Mouse (Mus musculus) midbrain, postnatal 0 days (tissue): Measurements from ENCODE around the gene Cnn1. TPM values are rescaled to one million over a fixed set of nuclear protein-coding genes. Genes with fewer than 3 reads are reported as not detected.

Experiments
- ATAC-seq: fragments of 200-750 bp; cut with Nextera tagmentation; 2 replicates; pipeline ENCODE4 v1.8.0; 2017; ENCODE audit warnings: moderate number of reproducible peaks, mild to moderate bottlenecking, moderate TSS enrichment, moderate library complexity; ENCODE audit not compliant: low FRiP score
- DNase-seq: peaks from one replicate; pipeline ENCODE4 v3.0.0-alpha.2; 2015; ENCODE audit warnings: low spot score
- H3K27ac ChIP-seq: fragments of 300-500 bp; sonication (generic); 2 replicates; pipeline ENCODE4 v1.5.1; 2014; ENCODE audit warnings: low read depth, mild to moderate bottlenecking, low read length, mixed read lengths
- H3K27me3 ChIP-seq: fragments of 300-500 bp; sonication (generic); 2 replicates; pipeline ENCODE4 v1.6.1; 2014; ENCODE audit warnings: low read length, control low read depth, mixed read lengths; ENCODE audit not compliant: insufficient read depth
- H3K36me3 ChIP-seq: fragments of 300-500 bp; sonication (generic); 2 replicates; pipeline ENCODE4 v1.6.1; 2014; ENCODE audit warnings: low read length, control low read depth, mixed read lengths; ENCODE audit not compliant: insufficient read depth
- H3K4me1 ChIP-seq: fragments of 300-500 bp; sonication (generic); 2 replicates; pipeline ENCODE4 v1.6.1; 2014; ENCODE audit warnings: mild to moderate bottlenecking, control low read depth, antibody characterized with exemption, low read length, mixed read lengths; ENCODE audit not compliant: insufficient read depth
- H3K4me2 ChIP-seq: fragments of 300-500 bp; sonication (generic); 2 replicates; pipeline ENCODE4 v1.6.1; 2014; ENCODE audit warnings: low read depth, mild to moderate bottlenecking, low read length, mixed read lengths; ENCODE audit not compliant: poor library complexity, severe bottlenecking
- H3K4me3 ChIP-seq: fragments of 300-500 bp; sonication (generic); 2 replicates; pipeline ENCODE4 v1.5.1; 2014; ENCODE audit warnings: low read depth, mild to moderate bottlenecking, low read length, moderate library complexity
- H3K9ac ChIP-seq: fragments of 300-500 bp; sonication (generic); replicated peaks from 2 replicates; pipeline ENCODE4 v1.6.1; 2014; ENCODE audit warnings: mild to moderate bottlenecking, low read length, moderate library complexity, mixed read lengths; ENCODE audit not compliant: poor library complexity, severe bottlenecking
- H3K9me3 ChIP-seq: fragments of 300-500 bp; sonication (generic); 2 replicates; pipeline ENCODE4 v1.6.1; 2016; ENCODE audit warnings: low read length, control low read depth
- CTCF ChIP-seq: IDR thresholded peaks from 2 replicates; pipeline ENCODE4 v1.5.1; 2016; ENCODE audit warnings: antibody characterized with exemption, mild to moderate bottlenecking
- WGBS: fragments of 180-500 bp; shearing (Covaris S2); extraction: QIAGEN DNeasy Blood & Tissue Kit; methylation state at CpG from one replicate; pipeline ENCODE4 v1.1.7; 2014; 5-methylcytosine and 5-hydroxymethylcytosine counted together
- polyA plus RNA-seq: library from polyadenylated mRNA; unstranded; fragments of >200 nt; fragmentation: Nextera tagmentation; extraction: Ambion mirVana; gene quantifications from 2 replicates; pipeline ENCODE4 v1.2.1, GENCODE M21; 2015
- total RNA-seq: library from RNA; depleted of rRNA; stranded (reverse); fragments of >200 nt; gene quantifications from 2 replicates; pipeline ENCODE4 v1.2.3, GENCODE M21; 2014

Gene Cnn1
- total and polyA plus RNA-seq, 2 experiments from 2014 or later, result 0.77 to 1.2 TPM

- H3K4me2 ChIP-seq, result peak within 1 kb of the TSS; percentile 71
- peak; percentile 48 for TF ChIP-seq CTCF
- H3K4me3 ChIP-seq, result peak within 1 kb of the TSS; percentile 91
- DNase-seq, result peak; percentile 91
- H3K9me3 ChIP-seq, result no peaks in the 10 kb centered on the region
- 0 out of 2 replicates have a peak, but pooled peaks cover 1% of the 10 kb centered on the region for H3K36me3 ChIP-seq
- no peaks in the 10 kb centered on the region for H3K27me3 ChIP-seq
- peak within 1 kb of the TSS; percentile 96 for H3K27ac ChIP-seq
- H3K4me1 ChIP-seq, result peaks cover 10% of the 10 kb centered on the region; the same call in 1 of the 2 replicates
- 1% methylated on average over 19 of the region's 28 CpGs for WGBS
- peak; percentile 70 for ATAC-seq
- peak within 1 kb of the TSS; percentile 97 for H3K9ac ChIP-seq
Observed at GRCm38 (mm10) chr9:22051958-22052254, 47.1 kb upstream of the Cnn1 start, which contains the start of gene Elavl3. Elavl3 (minus strand) TSS chr9:22052023.

GRCm38 (mm10) chr9:22053657-22054056 is 45.4 kb upstream of the Cnn1 start:
- WGBS, result 35% methylated on average over 6 of the region's 7 CpGs
- Histone ChIP-seq H3K27me3 (no peaks in the 10 kb centered on the region), H3K4me1 (peaks cover 4% of the 10 kb centered on the region; the same call in 1 of the 2 replicates), H3K9ac (no peak overlapping the region), H3K9me3 (no peaks in the 10 kb centered on the region), H3K4me3 (no peak overlapping the region), H3K4me2 (no peak overlapping the region), H3K27ac (no peak overlapping the region), H3K36me3 (peaks cover 17% of the 10 kb centered on the region)
- no peak for DNase-seq
- TF ChIP-seq CTCF, result no peak
- ATAC-seq, result no peak

GRCm38 (mm10) chr9:22054411-22055076 is 44.5 kb upstream of the Cnn1 start:
- peak overlapping the region; percentile 48 for H3K4me2 ChIP-seq
- H3K9me3 ChIP-seq, result no peaks in the 10 kb centered on the region
- DNase-seq (peak; percentile 91), ATAC-seq (peak; percentile 62)
- H3K27me3 ChIP-seq, result no peaks in the 10 kb centered on the region
- no peak overlapping the region for H3K27ac ChIP-seq
- peak overlapping the region; percentile 15 for H3K4me3 ChIP-seq
- H3K4me1 ChIP-seq, result no peaks in the 10 kb centered on the region; the same call in 1 of the 2 replicates
- 1% methylated on average over 32 of the region's 32 CpGs for WGBS
- H3K9ac ChIP-seq, result no peak overlapping the region
- peak; percentile 84 for TF ChIP-seq CTCF
- peaks cover 20% of the 10 kb centered on the region for H3K36me3 ChIP-seq

- ATAC-seq, result no peak
Observed at GRCm38 (mm10) chr9:22055713-22056112, 43.3 kb upstream of the Cnn1 start.

GRCm38 (mm10) chr9:22056303-22056910 is 42.6 kb upstream of the Cnn1 start:
- no peak overlapping the region for H3K9ac ChIP-seq
- no peaks in the 10 kb centered on the region; the same call in 1 of the 2 replicates for H3K4me1 ChIP-seq
- no peak overlapping the region for H3K27ac ChIP-seq
- no peaks in the 10 kb centered on the region for H3K27me3 ChIP-seq
- DNase-seq (no peak), ATAC-seq (no peak)
- peaks cover 28% of the 10 kb centered on the region for H3K36me3 ChIP-seq
- no peak overlapping the region for H3K4me2 ChIP-seq
- no peaks in the 10 kb centered on the region for H3K9me3 ChIP-seq
- no peak for TF ChIP-seq CTCF
- WGBS, result 82% methylated on average over 9 of the region's 9 CpGs
- H3K4me3 ChIP-seq, result no peak overlapping the region

More at GRCm38 (mm10) chr9:22055713-22056112, 43.3 kb upstream of the Cnn1 start:
- Histone ChIP-seq H3K9me3 (no peaks in the 10 kb centered on the region), H3K9ac (no peak overlapping the region), H3K4me1 (no peaks in the 10 kb centered on the region; the same call in 1 of the 2 replicates), H3K36me3 (peaks cover 22% of the 10 kb centered on the region), H3K4me3 (no peak overlapping the region), H3K27me3 (no peaks in the 10 kb centered on the region), H3K4me2 (no peak overlapping the region), H3K27ac (no peak overlapping the region)
- no peak for TF ChIP-seq CTCF
- 45% methylated on average over 29 of the region's 29 CpGs for WGBS
- DNase-seq, result no peak

GRCm38 (mm10) chr9:22057031-22057517 is 41.9 kb upstream of the Cnn1 start:
- TF ChIP-seq CTCF, result no peak
- Histone ChIP-seq H3K27ac (no peak overlapping the region), H3K4me2 (no peak overlapping the region), H3K27me3 (no peaks in the 10 kb centered on the region), H3K4me3 (no peak overlapping the region), H3K9me3 (no peaks in the 10 kb centered on the region), H3K9ac (no peak overlapping the region), H3K36me3 (peaks cover 32% of the 10 kb centered on the region), H3K4me1 (no peaks in the 10 kb centered on the region; the same call in 1 of the 2 replicates)
- WGBS, result 96% methylated on average over 9 of the region's 9 CpGs
- ATAC-seq, result no peak
- DNase-seq, result no peak
